Mouse (Mus musculus) testis, adult 2 months (tissue): Measurements from ENCODE around the gene Ccnyl1.

Experiments used
- CTCF ChIP-seq: fragments of 200-500 bp; IDR thresholded peaks from 2 replicates; pipeline ENCODE4 v1.5.1; 2012; ENCODE audit warnings: low read depth, mild to moderate bottlenecking, inconsistent platforms, low read length, moderate library complexity; ENCODE audit not compliant: control insufficient read depth, insufficient read depth, insufficient replicate concordance
- POLR2A ChIP-seq: fragments of 200-500 bp; IDR thresholded peaks from 2 replicates; pipeline ENCODE4 v1.6.1; 2012; ENCODE audit warnings: low read depth, mild to moderate bottlenecking, inconsistent platforms, low read length, moderate library complexity; ENCODE audit not compliant: control insufficient read depth

DNA sequence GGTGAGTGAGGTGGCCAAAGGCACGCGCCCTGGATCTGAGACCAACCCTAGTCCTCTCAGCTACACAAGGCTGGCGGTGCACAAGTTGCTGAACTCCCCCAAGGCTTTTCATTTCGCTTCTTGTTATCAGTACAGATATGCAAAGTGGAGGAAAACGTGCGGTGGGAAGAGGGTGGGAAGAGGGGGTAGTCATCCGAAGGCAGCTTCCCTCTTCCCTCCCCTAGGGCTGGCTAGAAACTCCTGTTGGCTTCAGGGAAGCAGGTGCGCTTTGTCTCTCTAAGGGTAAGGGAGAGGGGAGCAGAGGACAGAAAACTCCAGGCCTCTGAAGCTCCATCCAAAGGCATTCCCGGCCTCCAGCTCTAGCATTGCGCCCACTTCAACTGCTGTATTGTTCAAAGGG is 41.9 kb downstream of the Ccnyl1 start:
- no peak for TF ChIP-seq CTCF
- no peak for TF ChIP-seq POLR2A
